Mouse (Mus musculus): ENCODE data around the gene Zfp827.

Gene Zfp827

DNA sequence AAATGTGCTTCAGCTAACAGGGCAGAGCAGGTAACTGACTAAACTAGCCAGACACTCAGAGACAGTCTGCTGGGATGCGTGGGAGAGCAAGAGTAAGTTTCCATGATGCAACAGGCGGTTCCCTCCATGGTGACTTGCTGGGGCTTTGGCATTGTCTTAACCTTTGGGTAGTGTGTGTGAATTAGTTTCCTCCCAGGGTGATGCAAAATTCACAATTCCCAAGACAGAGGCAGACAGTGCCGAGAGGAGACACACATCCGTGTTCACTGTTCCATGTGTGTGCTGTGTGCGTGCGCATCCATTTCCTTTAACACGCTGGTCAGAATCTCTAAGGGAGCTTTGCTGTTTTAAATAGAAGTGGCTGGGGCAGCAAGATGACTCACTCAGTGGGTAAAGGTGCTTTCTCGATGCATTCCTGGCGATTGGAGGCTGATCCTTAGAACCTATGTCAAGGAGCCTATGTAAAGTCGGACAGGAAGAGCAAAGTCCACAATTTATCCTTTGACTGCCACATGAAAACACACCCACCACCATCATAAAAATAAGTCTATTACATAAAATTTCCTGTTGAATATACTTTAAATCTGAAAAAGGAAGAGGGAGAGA is 127.4 kb downstream of the Zfp827 start:
- in situ Hi-C loops (cut with MboI, MseI) = no loop called here

DNA sequence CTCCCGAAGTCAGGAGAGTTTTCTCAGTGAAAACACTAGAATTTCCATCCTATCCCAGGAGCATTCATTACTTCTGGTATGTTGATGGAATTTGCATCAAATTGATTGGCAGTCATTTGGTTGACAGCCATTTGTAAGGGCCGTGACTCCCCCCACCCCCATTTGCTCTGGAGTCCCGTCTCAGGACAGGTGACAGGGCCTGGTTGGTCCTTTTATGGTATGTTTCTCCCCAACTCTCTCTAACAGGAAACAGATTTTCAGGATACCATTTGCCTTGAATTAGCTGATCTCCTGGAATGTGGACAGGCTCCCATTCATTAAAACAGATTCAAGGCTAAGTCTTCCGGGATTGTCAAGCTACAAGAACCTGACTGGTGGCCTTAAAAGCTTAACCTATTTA is 129.1 kb downstream of the Zfp827 start:
- in situ Hi-C loops (cut with MboI, MseI) = no loop called here

DNA sequence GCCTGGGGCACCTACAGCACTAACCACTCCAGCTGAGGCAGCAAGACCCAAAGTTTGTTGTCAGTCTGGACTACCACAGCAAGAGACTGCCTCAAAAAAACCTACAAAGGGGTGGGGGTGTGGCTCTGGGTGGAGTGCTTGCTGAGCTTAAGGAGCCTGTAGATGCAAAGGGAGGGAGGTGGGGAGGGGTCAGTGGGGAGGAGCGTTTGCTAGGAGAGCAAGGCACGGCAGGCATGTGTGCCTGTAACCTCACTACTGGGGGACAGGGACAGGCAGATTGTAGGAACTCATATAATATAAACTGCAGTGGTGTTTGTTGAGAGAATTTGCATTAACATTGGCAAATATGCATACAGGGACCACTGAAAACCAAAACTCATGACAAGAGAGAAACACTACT is 130.1 kb downstream of the Zfp827 start:
- in situ Hi-C loops (cut with MboI, MseI) = no loop called here

DNA sequence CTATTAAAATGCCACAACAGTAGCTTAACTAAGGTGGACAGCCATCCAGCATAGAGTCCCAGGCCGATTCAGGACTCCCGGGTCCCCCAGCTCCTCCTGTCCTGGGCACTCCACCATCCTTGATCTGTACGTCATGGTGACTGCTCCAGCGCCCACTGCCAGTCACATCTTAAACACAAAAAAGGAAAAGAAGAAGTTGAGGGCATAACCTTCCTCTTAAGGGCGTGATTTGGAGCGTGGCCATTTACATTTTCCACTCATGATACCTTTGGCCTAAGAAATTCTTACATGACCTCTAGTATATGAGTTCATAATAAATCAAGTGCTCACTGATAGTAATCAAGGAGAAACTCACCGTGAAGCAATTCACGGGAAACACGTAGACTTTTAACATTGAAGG is 131.2 kb downstream of the Zfp827 start:
- in situ Hi-C loops (cut with MboI, MseI) = no loop called here

DNA sequence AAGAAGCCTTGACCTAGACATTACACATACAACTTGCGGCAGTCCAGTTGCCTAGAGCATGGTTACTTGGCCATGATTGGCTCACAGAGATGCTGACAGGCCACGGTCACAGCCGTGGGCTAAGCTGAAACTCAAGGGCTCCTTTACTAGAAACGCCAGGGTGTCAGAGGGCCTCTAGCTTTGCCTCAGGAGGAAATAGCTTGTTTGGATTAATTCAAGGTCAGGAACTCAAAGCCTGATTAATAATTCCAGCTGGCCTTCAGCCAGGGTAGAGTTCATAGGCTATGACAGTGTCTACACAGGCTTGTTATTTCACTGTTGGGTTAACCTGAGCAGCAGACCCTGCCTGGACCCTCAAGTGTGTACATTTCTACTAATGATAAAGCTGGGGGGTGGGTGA is 132.1 kb downstream of the Zfp827 start:
- in situ Hi-C loops (cut with MboI, MseI) = no loop called here

DNA sequence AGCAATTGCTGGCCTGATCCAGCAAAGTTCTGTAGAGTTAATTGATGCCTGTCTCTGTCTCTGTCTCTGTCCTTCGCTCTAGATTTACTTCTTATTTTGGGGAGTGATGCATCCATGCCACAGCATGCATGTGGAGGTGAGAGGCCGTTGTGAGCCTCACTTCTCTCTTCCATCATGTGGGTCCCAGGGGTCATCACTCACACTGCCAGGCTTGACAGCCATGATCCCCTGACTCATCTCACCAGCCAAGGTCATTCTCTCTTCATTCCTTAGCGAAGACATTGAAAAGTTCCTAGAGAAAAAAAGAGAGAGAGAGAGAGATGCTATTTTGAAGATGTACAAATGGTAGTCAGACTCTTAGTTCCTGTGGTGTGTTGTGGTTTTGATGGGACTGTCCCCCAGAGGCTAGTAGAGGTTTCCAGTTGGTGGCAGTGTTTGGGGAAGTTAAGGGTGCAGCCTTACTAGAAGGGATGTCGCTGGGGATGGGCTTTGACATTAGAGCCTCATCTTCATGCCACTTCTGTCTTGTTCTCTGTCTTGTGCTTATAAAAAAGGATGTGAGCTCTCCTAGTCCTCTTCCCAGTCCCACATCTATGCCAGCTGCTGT is 133.0 kb downstream of the Zfp827 start:
- in situ Hi-C loops (cut with MboI, MseI) = no loop called here

DNA sequence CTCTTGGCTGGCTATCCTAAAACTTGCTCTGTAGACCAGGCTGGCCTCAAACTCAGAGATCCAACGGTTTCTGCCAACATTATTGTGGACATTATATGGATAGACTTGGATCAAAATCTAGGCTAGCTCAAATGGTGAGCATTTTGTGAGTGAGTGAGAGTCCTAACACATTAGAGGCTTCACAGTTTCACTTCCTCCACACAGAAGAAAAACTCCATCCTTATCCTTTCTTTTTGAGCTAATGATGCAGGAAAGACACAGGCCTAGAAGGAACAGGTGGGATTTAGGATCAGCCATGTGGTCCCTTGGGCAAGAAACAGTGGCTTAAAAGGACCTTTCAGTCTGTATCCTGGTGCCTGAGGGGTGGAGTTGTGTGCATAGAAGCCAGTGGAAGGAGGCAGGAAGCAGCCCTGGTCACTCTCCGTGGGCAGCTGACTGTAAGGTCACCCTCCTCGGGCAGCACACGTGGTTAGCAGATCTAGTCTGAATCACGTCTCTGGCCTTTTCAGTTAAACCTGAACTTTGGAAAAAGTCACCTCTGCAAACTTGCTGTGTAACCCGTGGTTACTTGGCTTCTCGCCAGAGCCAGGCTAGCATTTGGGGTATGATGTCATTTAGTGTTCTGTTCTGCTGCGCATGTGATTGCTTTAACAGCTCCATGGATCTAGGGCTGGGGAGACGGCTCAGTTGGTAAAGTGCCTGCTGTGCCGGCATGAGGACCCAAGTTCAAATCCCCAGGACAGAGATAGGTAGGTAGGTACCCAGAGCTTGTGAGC is 134.5 kb downstream of the Zfp827 start:
- in situ Hi-C loops (cut with MboI, MseI) = no loop called here

DNA sequence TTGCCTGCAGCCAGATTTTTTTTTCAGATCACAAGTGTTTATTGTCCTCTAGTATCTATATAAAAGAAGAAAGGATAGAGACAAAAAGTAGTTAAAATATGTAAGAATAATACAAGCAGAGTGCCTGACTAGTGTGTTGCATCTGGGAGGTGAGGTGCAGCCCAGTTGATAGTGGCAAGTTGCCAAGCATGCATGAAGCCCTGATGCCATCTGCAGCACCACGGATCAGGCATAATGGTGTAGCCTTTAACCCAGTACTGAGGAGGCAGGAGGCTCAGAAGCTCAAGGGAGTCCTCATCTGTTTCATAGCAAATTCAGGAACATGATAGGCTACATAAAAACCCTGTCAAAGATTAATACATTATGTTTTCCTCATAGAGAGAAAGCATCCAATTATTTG is 136.1 kb downstream of the Zfp827 start:
- in situ Hi-C loops (cut with MboI, MseI) = no loop called here

DNA sequence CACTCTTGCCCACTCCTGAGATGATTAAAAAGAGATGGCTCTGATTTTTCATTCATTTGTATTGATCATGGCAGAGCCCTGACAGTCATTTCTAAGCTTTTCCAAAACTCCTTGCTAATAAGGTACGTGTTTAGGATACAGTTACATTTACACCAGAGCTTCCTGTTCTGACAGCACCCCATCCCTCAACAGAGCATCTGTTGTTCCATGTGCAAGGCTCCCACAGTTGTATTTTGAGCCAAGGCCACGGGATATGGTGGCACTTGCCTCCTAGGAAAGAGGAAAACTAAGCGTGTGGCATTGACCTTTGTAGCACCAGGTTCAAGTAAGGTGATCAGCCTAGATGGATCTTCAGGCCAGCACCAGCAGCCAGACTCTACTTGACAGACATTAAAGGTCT is 137.0 kb downstream of the Zfp827 start:
- in situ Hi-C loops (cut with MboI, MseI) = no loop called here

DNA sequence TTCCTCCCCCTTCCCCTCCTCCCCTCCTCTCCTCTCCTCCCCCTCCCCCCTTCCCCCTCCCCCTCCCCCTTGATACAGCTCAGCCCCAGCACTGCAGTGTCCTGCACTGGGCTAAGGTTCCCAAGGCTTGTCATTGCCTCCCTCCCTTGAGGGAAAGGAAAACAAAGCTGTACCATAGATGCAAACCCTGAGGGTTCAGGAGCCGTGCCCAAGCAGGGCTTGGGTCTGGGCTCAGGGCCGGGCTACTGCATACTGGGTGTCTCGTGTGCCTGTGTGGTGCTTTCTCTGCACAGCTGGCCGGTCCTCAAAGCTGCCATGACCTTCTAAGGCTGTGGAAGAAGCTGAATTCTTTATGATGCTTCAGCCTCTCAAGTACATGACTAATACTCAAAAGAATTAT is 145.4 kb downstream of the Zfp827 start:
- in situ Hi-C loops (cut with MboI, MseI) = no loop called here

DNA sequence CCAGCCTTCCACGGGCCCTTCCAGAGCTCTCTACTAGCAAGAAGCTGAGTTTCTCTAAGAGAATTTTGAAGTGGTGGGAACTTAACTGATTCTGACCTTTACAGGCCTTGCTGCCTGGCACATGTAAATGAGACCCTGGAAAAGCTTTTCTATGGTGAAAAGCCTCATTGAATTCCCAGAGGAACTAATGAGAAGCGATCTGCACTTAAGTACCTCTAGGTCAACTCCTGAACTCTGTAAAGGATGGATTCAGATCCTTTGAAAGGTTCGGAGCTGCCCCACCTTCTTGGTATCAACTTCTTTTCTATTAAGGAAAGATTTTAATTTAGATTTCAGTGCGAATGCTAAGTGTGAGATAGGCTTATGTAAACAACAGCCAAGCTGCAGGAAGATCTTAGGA is 147.8 kb downstream of the Zfp827 start:
- in situ Hi-C loops (cut with MboI, MseI) = no loop called here

DNA sequence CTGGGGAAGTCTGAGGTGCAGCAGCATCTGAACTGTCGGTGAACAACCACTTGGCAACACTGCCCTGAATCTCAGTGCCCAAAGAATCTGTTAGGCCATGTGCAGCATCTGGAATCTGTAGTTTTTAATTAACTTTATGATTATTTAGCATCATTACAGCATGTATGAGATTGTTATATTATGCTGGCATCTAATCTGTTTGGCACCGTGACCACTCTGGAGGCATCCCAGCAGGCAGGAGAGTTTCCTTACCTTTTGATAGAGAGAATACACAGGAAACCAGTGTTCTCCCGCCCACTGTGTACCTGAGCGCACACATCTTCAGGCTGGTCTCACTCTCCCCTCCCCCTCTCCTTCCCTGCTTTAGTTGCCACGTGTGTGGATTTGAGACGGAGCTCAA is 151.4 kb downstream of the Zfp827 start:
- in situ Hi-C loops (cut with MboI, MseI) = no loop called here

DNA sequence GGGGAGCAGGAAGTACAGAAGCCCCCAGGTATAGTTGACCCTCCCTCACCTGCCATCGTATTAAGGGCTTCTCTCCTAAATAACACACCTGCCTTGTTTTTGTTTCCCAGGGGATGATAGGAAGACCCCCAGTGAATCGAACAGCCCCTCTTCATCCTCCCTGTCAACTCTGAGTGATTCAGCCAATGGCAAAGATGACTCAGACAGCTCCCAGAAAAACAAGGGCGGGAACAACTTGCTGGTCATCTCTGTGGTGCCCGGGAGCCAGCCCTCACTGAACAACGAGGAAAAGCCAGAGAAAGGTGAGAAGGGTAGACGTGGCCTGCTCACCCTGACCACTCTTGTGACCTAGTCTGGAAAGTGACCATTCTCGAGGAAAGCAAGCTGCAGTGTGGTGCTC is 157.3 kb downstream of the Zfp827 start:
- in situ Hi-C loops (cut with MboI, MseI) = no loop called here

DNA sequence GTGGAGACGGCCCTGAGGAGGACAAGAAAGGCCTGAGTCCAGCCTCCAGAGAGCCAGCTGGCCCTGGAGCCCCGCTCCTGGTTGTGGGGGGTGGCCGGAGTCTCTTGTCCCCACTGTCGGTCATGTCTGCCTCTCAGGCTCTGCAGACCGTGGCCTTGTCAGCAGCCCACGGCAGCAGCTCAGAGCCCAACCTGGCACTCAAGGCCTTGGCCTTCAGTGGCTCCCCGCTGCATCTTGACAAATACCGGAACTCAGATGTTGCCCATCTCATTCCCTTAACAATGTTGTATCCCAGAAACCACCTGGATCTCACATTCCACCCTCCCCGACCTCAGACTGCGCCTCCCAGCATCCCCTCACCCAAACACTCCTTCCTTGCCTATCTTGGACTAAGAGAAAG is 161.8 kb downstream of the Zfp827 start:
- in situ Hi-C loops (cut with MboI, MseI) = no loop called here

DNA sequence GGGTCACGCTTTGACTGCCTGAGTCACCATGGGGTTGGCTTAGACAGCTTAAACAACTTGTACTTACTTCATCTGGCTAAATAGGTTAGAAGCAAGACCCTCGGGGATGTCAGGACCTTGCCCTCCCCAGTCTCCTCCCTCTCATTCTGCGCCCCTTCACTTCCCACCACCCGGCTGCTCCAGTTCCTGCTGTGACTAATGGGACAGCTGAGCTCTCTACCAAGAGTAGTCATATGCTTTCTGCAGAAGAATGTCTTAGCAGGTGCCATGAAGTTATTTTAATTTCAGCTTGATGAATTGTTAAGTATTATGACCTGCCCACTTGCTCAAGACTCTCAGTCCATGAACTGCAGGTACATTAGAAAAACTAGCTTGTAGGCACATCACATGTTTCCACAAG is 168.2 kb downstream of the Zfp827 start:
- in situ Hi-C loops (cut with MboI, MseI) = no loop called here

DNA sequence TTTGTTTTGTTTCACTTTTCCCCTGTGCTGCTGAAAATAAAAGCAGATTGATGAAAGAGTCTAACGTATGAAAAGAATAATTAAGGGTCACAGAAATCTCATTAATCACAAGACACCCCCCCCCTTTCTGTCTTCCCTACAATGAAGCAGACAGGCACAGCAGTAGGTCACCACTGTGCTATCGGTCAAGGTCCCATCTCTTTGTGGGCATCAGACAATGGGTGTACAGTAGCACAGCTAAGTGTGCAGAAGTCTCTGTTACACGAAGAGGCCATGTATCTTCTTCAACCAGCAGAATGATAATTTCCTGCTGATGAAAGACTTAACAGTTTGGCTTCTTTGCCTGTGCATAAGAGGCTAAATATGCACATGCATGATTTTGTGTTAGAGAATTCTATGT is 170.4 kb downstream of the Zfp827 start:
- in situ Hi-C loops (cut with MboI, MseI) = no loop called here

DNA sequence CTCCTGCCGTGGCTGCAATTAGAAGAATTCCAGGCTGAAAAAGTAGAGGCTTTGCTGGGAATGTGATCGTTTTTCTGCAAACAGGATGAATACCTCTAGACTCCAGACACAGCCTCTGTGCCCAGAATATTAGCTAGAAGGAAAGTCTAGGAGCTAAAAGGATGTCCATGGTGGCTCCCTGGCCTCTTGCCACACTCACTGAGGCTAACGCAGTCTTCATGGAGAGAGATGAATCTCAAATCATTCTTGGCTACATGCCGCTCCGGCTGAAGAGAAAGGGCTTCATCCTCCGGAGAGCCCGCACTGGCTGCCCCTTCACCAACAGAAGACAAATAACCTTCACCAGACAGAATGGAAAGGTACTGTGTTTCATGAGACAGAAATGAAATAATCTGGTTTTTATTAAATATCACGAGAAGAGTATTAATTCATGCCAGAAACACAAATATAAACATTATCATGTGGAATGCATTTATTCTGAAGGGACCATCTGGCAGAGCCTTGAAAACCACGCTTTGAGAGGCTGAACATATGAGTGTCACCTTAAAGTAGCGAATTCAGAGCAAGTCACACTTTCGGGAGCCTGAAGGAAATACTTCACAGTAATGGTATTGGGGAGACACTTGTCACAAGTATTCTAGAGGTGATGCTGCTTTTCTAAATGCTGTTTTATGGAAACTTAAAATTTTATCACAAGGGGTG is 173.4 kb downstream of the Zfp827 start:
- in situ Hi-C loops (cut with MboI, MseI) = no loop called here

DNA sequence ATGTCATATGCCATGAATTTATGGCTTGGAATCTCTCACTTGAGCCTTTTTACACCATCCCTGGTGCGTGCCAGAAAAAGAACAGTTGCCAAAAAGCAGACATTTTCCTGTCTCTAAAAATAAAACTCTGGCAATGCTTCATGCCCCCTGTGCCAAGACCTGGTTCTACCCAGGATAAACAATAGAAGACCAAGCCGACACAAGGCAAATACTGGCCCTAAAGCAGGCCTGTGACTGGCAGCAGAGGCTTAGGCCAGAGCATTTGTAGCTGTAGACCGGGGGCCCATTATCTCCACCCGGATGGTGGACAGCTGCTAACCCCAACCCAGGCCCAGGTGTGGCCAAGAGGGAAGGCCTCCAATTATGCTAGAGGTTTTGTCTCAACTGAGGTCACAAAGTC is 178.7 kb downstream of the Zfp827 start:
- in situ Hi-C loops (cut with MboI, MseI) = no loop called here

DNA sequence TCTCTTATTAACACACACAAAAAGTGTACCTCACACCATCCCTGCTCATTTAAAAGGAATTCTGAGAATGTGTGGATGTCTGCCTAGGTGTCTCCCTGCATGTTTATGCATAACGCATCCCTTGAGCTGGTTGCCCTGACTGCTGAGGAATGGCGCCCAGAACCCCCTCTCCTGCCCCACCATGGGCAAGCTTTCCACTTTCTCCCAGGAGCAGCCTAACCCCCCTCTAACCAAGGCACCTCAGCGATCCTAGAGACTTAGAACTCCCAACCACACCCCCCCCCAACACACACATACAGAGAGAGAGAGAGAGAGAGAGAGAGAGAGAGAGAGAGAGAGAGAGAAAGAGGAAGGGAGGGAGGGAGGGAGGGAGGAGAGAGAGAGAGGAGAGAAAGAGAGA is 179.9 kb downstream of the Zfp827 start:
- in situ Hi-C loops (cut with MboI, MseI) = no loop called here

DNA sequence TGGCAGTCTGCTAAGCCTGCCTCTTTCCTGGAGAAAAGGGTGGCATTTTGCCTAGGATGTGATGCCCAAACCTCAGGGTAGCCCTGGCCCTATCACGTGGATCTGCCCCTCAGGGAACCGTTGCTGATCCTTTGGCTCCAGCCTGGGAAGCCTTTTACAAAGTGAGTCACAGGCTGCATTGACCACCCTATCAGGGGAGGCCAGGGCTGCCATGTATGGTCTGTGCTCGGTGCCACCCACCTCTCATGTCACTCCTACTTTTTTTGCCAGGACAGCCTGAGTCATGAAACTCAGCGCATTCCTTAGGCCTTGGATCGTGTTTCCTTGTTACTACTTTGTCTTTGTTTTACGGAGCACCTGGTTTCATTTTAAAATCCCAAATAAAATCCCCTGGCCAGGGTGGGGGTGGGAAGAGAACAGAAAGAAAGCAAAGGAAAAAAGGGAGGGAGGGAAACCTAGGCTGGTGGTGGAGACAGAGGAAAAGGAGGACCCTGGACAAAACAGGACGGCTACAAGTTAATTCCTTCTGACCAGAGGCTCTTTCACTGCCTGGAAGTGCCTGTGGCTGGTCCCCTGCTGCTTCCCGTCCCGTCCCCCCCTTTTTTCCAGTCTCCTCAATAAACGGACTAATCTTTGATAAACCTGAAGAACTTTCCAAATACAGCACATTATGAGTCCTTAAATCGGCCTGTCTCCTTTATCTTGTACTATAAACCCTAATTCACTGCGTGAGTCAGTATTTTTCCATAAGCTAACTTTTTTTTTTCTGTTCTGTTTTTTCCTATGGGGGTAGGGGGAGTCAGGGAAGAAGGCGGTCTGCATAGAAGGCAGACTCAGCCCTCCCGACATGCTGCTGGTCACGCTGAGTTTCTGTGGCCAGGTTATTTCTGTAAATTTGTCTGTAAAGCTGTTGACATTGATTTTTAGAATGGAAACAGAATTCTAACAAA is 180.7 kb downstream of the Zfp827 start:
- in situ Hi-C loops (cut with MboI, MseI) = no loop called here

DNA sequence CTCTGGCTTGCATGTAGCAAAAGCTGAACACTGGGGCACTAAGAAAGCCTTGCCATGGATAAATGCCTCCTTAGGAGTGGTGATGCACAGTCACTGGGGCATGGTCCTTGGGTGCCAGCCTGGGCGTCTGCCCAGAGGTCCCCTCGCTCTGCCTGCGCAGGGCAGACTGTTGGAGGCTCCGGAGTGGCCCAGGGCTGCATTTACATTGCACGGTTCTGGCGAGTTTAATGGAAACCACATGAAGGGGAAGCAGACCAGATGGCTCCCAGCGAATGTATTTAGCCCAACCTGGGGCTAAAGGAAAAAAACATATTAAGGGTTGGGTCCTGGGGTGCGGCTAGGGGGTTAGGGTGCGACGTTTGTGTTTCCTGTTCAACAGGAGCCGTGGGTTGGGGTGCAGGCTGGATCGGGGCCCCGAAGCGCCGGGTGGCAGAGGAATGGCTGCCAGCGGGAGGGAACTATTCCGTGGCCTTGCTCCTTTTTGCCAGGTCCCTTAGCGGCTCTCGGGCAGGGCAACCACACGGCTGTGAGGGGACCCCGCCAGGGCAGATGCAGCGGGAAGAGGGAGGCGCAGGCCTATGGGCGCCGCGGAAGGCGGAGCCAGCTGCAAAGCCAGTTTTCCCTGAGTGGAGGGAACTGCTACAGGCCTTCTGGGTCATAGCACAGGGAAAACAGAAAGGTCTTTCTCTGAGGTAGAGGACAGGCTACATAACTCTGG is 181.6 kb downstream of the Zfp827 start:
- in situ Hi-C loops (cut with MboI, MseI) = no loop called here
